Mouse (Mus musculus) myocyte (in vitro differentiated cells): ENCODE results near the gene Elf5. TPM values are rescaled to one million over a fixed set of nuclear protein-coding genes. Genes with fewer than 3 reads are reported as not detected.

Experiments
- H3K27me3 ChIP-seq: one replicate; pipeline ENCODE4 v1.6.1; 2011; ENCODE audit not compliant: control insufficient read depth, insufficient read depth, insufficient read length
- H3K36me3 ChIP-seq: one replicate; pipeline ENCODE4 v1.6.1; 2011; ENCODE audit not compliant: control insufficient read depth, insufficient read depth
- H3K4me2 ChIP-seq: one replicate; pipeline ENCODE4 v1.6.1; 2011; ENCODE audit warnings: low read depth, control low read depth
- H3K4me3 ChIP-seq: one replicate; pipeline ENCODE4 v1.5.1; 2011; ENCODE audit warnings: mild to moderate bottlenecking, control low read depth, moderate library complexity
- H3K79me2 ChIP-seq: one replicate; pipeline ENCODE4 v1.6.1; 2011; ENCODE audit not compliant: control insufficient read depth, insufficient read depth
- H3ac ChIP-seq: one replicate; pipeline ENCODE4 v1.6.1; 2011; ENCODE audit not compliant: control insufficient read depth, insufficient read length
- CEBPB ChIP-seq: IDR thresholded peaks from 2 replicates; pipeline ENCODE4 v1.6.1; 2011; ENCODE audit warnings: mild to moderate bottlenecking, moderate library complexity; ENCODE audit not compliant: poor library complexity, insufficient read depth, severe bottlenecking
- E2F4 ChIP-seq: IDR thresholded peaks from one replicate; pipeline ENCODE4 v1.6.1; 2011; ENCODE audit warnings: mild to moderate bottlenecking, control low read depth, moderate library complexity; ENCODE audit not compliant: insufficient read depth
- MAX ChIP-seq: IDR thresholded peaks from one replicate; pipeline ENCODE4 v1.6.1; 2011; ENCODE audit warnings: low read depth, mild to moderate bottlenecking, control low read depth
- MYOD1 ChIP-seq, 3 experiments: IDR thresholded peaks; one replicate each; pipeline ENCODE4 v1.6.1; 2011; ENCODE audit warnings: control low read depth in 2 of 3, low read depth in 2 of 3, mild to moderate bottlenecking in 2 of 3, moderate library complexity in 1 of 3; ENCODE audit not compliant: insufficient read length in 2 of 3, control insufficient read depth in 1 of 3
- MYOG ChIP-seq, 3 experiments: IDR thresholded peaks; one replicate each; pipeline ENCODE4 v1.6.1; 2011; ENCODE audit warnings: control low read depth in 2 of 3, low read depth in 2 of 3, mild to moderate bottlenecking in 2 of 3; ENCODE audit not compliant: insufficient read length in 2 of 3, control insufficient read depth in 1 of 3, insufficient read depth in 1 of 3
- POLR2A ChIP-seq: IDR thresholded peaks from one replicate; pipeline ENCODE4 v1.6.1; 2011; ENCODE audit warnings: low read depth, mild to moderate bottlenecking, control low read depth, moderate library complexity; ENCODE audit not compliant: insufficient read length
- POLR2AphosphoS2 ChIP-seq: IDR thresholded peaks from one replicate; pipeline ENCODE4 v1.6.1; 2011; ENCODE audit warnings: low read depth, control low read depth; ENCODE audit not compliant: insufficient read length
- REST ChIP-seq: IDR thresholded peaks from one replicate; pipeline ENCODE4 v1.6.1; 2011; ENCODE audit warnings: mild to moderate bottlenecking, control low read depth, moderate library complexity; ENCODE audit not compliant: insufficient read depth, insufficient read length
- SRF ChIP-seq: IDR thresholded peaks from one replicate; pipeline ENCODE4 v1.6.1; 2011; ENCODE audit warnings: low read depth; ENCODE audit not compliant: control insufficient read depth, insufficient read length
- TCF12 ChIP-seq: IDR thresholded peaks from one replicate; pipeline ENCODE4 v1.6.1; 2011; ENCODE audit warnings: mild to moderate bottlenecking, control low read depth; ENCODE audit not compliant: poor library complexity, insufficient read depth, severe bottlenecking
- TCF3 ChIP-seq: IDR thresholded peaks from one replicate; pipeline ENCODE4 v1.6.1; 2011; ENCODE audit warnings: low read depth, control low read depth; ENCODE audit not compliant: insufficient read length
- USF1 ChIP-seq: IDR thresholded peaks from one replicate; pipeline ENCODE4 v1.6.1; 2011; ENCODE audit warnings: low read depth, mild to moderate bottlenecking, control low read depth, moderate library complexity
- polyA plus RNA-seq: library from polyadenylated mRNA; unstranded; fragments of >200 nt; fragmentation: generic; extraction: Trizol; gene quantifications from one replicate; pipeline ENCODE4 v1.2.1, GENCODE M21; 2012; ENCODE audit warnings: missing spikeins

The Elf5 gene
- polyA plus RNA-seq, 1 experiment = not detected

- no peaks in the 10 kb centered on the region for H3K36me3 ChIP-seq
- no peak overlapping the region for H3K4me2 ChIP-seq
- no peak overlapping the region for H3K4me3 ChIP-seq
- H3K27me3 ChIP-seq = no peaks in the 10 kb centered on the region
- no peaks in the 10 kb centered on the region for H3K79me2 ChIP-seq
- TF ChIP-seq CEBPB = no peak
- no peak for TF ChIP-seq REST
- no peak for TF ChIP-seq TCF3
- TF ChIP-seq MYOG (IDR thresholded peaks at IDR 0.05; ENCODE audit: control insufficient read depth in 1 of 3, insufficient read depth in 1 of 3, insufficient read length in 2 of 3, low read depth in 2 of 3) = no peak
- TF ChIP-seq MAX = no peak
- TF ChIP-seq SRF = no peak
- TF ChIP-seq E2F4 = no peak
- TF ChIP-seq POLR2AphosphoS2 = no peak
- no peak for TF ChIP-seq POLR2A
- TF ChIP-seq MYOD1 (IDR thresholded peaks at IDR 0.05; ENCODE audit: control insufficient read depth in 1 of 3, insufficient read length in 2 of 3, low read depth in 2 of 3) = no peak
- TF ChIP-seq TCF12 = no peak
- no peak for TF ChIP-seq USF1
- no peak overlapping the region for H3ac ChIP-seq
Observed at GRCm38 (mm10) chr2:103452550-103452949, 41.1 kb downstream of the Elf5 start.

- H3K4me2 ChIP-seq = no peak overlapping the region
- H3K79me2 ChIP-seq = no peaks in the 10 kb centered on the region
- no peak overlapping the region for H3K4me3 ChIP-seq
- no peak overlapping the region for H3ac ChIP-seq
- no peaks in the 10 kb centered on the region for H3K36me3 ChIP-seq
- TF ChIP-seq CEBPB = no peak
- H3K27me3 ChIP-seq = no peaks in the 10 kb centered on the region
Observed at GRCm38 (mm10) chr2:103455748-103456147, 44.3 kb downstream of the Elf5 start.

DNA sequence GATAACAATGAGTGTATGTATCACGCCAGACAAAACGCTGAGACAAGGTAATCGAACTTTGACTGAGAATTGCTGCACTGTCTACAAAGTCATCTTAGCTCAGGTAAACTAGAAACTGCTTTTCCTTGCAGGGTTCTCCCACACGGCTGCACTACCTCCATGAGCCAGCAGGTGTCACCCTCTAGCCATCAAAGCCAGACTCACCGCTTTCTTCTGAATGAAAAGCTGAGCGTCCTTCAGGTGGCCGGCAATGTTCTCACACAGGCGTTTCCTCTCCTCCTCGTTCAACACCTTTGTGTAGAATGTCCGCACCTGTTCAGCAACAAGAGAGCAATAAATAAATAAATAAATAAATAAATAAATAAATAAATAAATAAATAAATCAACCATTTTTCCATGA, 45.2 kb downstream of the Elf5 start:
- H3K36me3 ChIP-seq = no peaks in the 10 kb centered on the region
- H3K4me3 ChIP-seq = no peak overlapping the region
- no peaks in the 10 kb centered on the region for H3K27me3 ChIP-seq
- H3K4me2 ChIP-seq = no peak overlapping the region
- no peak overlapping the region for H3ac ChIP-seq
- H3K79me2 ChIP-seq = no peaks in the 10 kb centered on the region
- TF ChIP-seq SRF (no peak), REST (no peak), TCF3 (no peak), POLR2A (no peak), POLR2AphosphoS2 (no peak), TCF12 (no peak), E2F4 (no peak), MAX (no peak), USF1 (no peak), MYOG (IDR thresholded peaks at IDR 0.05; ENCODE audit: control insufficient read depth in 1 of 3, insufficient read depth in 1 of 3, insufficient read length in 2 of 3, low read depth in 2 of 3) (no peak), MYOD1 (IDR thresholded peaks at IDR 0.05; ENCODE audit: control insufficient read depth in 1 of 3, insufficient read length in 2 of 3, low read depth in 2 of 3) (no peak), CEBPB (no peak)

GRCm38 (mm10) chr2:103457048-103457447, 45.6 kb downstream of the Elf5 start:
- H3K4me2 ChIP-seq = no peak overlapping the region
- H3K27me3 ChIP-seq = no peaks in the 10 kb centered on the region
- no peak overlapping the region for H3K4me3 ChIP-seq
- H3K79me2 ChIP-seq = no peaks in the 10 kb centered on the region
- H3ac ChIP-seq = no peak overlapping the region
- TF ChIP-seq SRF = no peak
- TF ChIP-seq MYOD1 (IDR thresholded peaks at IDR 0.05; ENCODE audit: control insufficient read depth in 1 of 3, insufficient read length in 2 of 3, low read depth in 2 of 3) = no peak
- TF ChIP-seq CEBPB = no peak
- no peak for TF ChIP-seq MAX
- no peak for TF ChIP-seq POLR2A
- no peak for TF ChIP-seq E2F4
- no peak for TF ChIP-seq MYOG (IDR thresholded peaks at IDR 0.05; ENCODE audit: control insufficient read depth in 1 of 3, insufficient read depth in 1 of 3, insufficient read length in 2 of 3, low read depth in 2 of 3)
- TF ChIP-seq POLR2AphosphoS2 = no peak
- no peak for TF ChIP-seq USF1
- TF ChIP-seq TCF3 = no peak
- no peak for TF ChIP-seq REST
- no peak for TF ChIP-seq TCF12
- H3K36me3 ChIP-seq = no peaks in the 10 kb centered on the region

DNA sequence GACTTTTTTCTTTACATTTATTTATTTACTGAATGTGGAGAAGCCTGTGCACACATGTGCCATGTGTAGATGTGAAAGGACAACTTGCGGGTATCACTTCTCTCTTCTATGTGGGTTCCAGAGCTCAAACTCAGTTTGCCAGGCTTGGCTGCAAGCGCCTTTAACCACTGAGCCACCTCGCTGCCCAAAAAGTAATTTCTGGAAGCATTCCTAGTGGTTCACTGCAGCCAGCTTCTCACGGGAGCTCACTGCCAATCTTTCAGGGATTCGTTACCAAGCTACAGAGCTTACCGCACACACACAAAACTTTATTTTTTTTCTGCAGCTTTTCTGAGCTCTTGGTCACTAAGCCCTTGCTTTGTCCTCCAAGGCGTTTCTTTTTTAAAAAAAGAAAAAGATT, 46.1 kb downstream of the Elf5 start:
- Histone ChIP-seq H3K79me2 (no peaks in the 10 kb centered on the region), H3K27me3 (no peaks in the 10 kb centered on the region), H3K4me2 (no peak overlapping the region), H3K4me3 (no peak overlapping the region), H3K36me3 (peaks cover 2% of the 10 kb centered on the region), H3ac (no peak overlapping the region)
- TF ChIP-seq SRF (no peak), MYOG (IDR thresholded peaks at IDR 0.05; ENCODE audit: control insufficient read depth in 1 of 3, insufficient read depth in 1 of 3, insufficient read length in 2 of 3, low read depth in 2 of 3) (no peak), POLR2A (no peak), POLR2AphosphoS2 (no peak), MYOD1 (IDR thresholded peaks at IDR 0.05; ENCODE audit: control insufficient read depth in 1 of 3, insufficient read length in 2 of 3, low read depth in 2 of 3) (no peak)
